Mouse (Mus musculus) erythroblast, embryonic 14.5 days (primary cell): ENCODE data around the gene Nab2.

Source experiments
- GATA1 ChIP-seq: IDR thresholded peaks from 2 replicates; pipeline ENCODE4 v1.6.1; 2012; ENCODE audit warnings: low read length, inconsistent platforms, mixed read lengths
- TAL1 ChIP-seq: IDR thresholded peaks from 3 replicates; pipeline ENCODE4 v1.6.1; 2012; ENCODE audit warnings: low read length, inconsistent platforms, mixed read lengths

GRCm38 (mm10) chr10:127623439-127624216, 44.7 kb downstream of the Nab2 start:
- TF ChIP-seq GATA1 (no peak), TAL1 (no peak)
